Comparison of ENCODE assay signal across 10 mouse cellular contexts in genomic region chr7:121074801-121075400, GRCm38 (mm10). TPM values are rescaled to one million over a fixed set of nuclear protein-coding genes. Genes with fewer than 3 reads are reported as not detected.
A peak's percentile ranks its signal among the peaks of the same experiment; 100 is the strongest.
DNase-seq lines count a peak whose midpoint lies in the region; ATAC-seq and TF ChIP-seq lines count a peak whose summit lies in the region.
"Had no signal": no experiment of that assay in that cellular context is flagged by ENCODE, and none has a peak within 500 bp of the region (broad histone marks: within the 10 kb centered on the region; RNA-seq: fewer than 3 reads in every experiment).

No protein-coding gene starts in this region.

- no peaks in the 10 kb centered on the region for H3K9me3 ChIP-seq in heart, embryonic 16.5 days (replicated peaks; ENCODE audit: control insufficient read depth, low read length)
- H3K9me3 ChIP-seq: embryonic facial prominence, embryonic 13.5 days had no signal

- H3K27me3 ChIP-seq in heart, embryonic 16.5 days (ENCODE audit: control insufficient read depth, insufficient read depth, low read length) = 0 out of 2 replicates have a peak, but pooled peaks cover 3% of the 10 kb centered on the region
- H3K27me3 ChIP-seq: embryonic facial prominence, embryonic 13.5 days had no signal

- DNase-seq in heart, adult 18-20 months = peak; percentile 39 to 42
- no peak for DNase-seq in heart, postnatal 25 days (ENCODE audit: low spot score)
- peak; percentile 20 for DNase-seq in lung, postnatal 10 days
- no peak for DNase-seq in left cerebral cortex, adult 2 months (ENCODE audit: extremely low spot score in 1 of 2, low spot score in 2 of 2)
- DNase-seq in adrenal gland, adult 18-20 months (ENCODE audit: low spot score in 2 of 2) = no peak
- DNase-seq in adrenal gland, postnatal 14 days = no peak
- DNase-seq: left cerebral cortex, postnatal 4 days had no signal

- peaks cover 2% of the 10 kb centered on the region; the same call in 1 of the 2 replicates for H3K4me1 ChIP-seq in bone marrow, adult 2 months (ENCODE audit: control insufficient read depth, insufficient read depth, low read length)
- H3K4me1 ChIP-seq in heart, embryonic 16.5 days (ENCODE audit: control insufficient read depth, insufficient read depth, low read length) = peaks cover 20% of the 10 kb centered on the region
- H3K4me1 ChIP-seq: embryonic facial prominence, embryonic 13.5 days had no signal

- intact Hi-C loops in heart, postnatal 25 days (cut with DNase I) = loop anchor here (5.0 kb wide), 1 partner anchor 43 kb away; the partner anchor contains the start of gene Mettl9
- intact Hi-C loops in left cerebral cortex, adult 2 months (cut with DNase I) = no loop called here

- WGBS in bone marrow, adult 2 months = 34% methylated on average over 6 of the region's 6 CpGs
- WGBS in heart, embryonic 16.5 days = 39% methylated on average over 6 of the region's 6 CpGs

- peaks cover 21% of the 10 kb centered on the region for H3K36me3 ChIP-seq in heart, embryonic 16.5 days (ENCODE audit: control insufficient read depth, insufficient read depth)

- TF ChIP-seq POLR2A in bone marrow, adult 2 months (IDR thresholded peaks at IDR 0.05; ENCODE audit: borderline replicate concordance, control insufficient read depth, low read depth, low read length) = no peak

- peak; percentile 72 for ATAC-seq in heart, embryonic 16.5 days (replicated peaks; ENCODE audit: extremely low read depth, insufficient read depth, low FRiP score)

- H3K4me2 ChIP-seq in heart, embryonic 16.5 days (ENCODE audit: low read depth, low read length) = no peak overlapping the region
- H3K4me2 ChIP-seq: embryonic facial prominence, embryonic 13.5 days had no signal

- peak overlapping the region; percentile 61 for H3K27ac ChIP-seq in bone marrow, adult 2 months (ENCODE audit: control insufficient read depth, insufficient read depth, low read depth, low read length, poor library complexity)
- peak overlapping the region; percentile 43 for H3K27ac ChIP-seq in heart, embryonic 16.5 days (ENCODE audit: low read length)
- H3K27ac ChIP-seq in left cerebral cortex, adult 2 months = no peak overlapping the region
- H3K27ac ChIP-seq: embryonic facial prominence, embryonic 13.5 days had no signal

- no peak for TF ChIP-seq CTCF in bone marrow, adult 2 months (IDR thresholded peaks at IDR 0.05; ENCODE audit: control insufficient read depth, insufficient read depth, low read length)
- no peak for TF ChIP-seq CTCF in left cerebral cortex, adult 2 months (IDR thresholded peaks at IDR 0.05)

- peak overlapping the region; percentile 56 for H3K4me3 ChIP-seq in bone marrow, adult 2 months (replicated peaks; ENCODE audit: control insufficient read depth, low read depth, low read length)
- no peak overlapping the region for H3K4me3 ChIP-seq in heart, embryonic 16.5 days (ENCODE audit: low read length)
- H3K4me3 ChIP-seq in left cerebral cortex, adult 2 months = no peak overlapping the region
- H3K4me3 ChIP-seq: embryonic facial prominence, embryonic 13.5 days had no signal

- H3K9ac ChIP-seq in heart, embryonic 16.5 days (ENCODE audit: low read length) = no peak overlapping the region
- H3K9ac ChIP-seq: embryonic facial prominence, embryonic 13.5 days had no signal

RNA-seq across cellular contexts. Expression of gene Igsf6, which starts 0.5 kb away (rescaled TPM):
- total RNA-seq in heart, adult 18-20 months (2021) = 1 to 10 TPM in 1 of 2 experiments, under 1 TPM in 1; 0.89 to 1.5 TPM
- total RNA-seq in heart, postnatal 25 days (2021) = 1 to 10 TPM; 1.7 TPM
- polyA plus RNA-seq in bone marrow, adult 2 months (2011; ENCODE audit: insufficient read depth, insufficient read length, low replicate concordance, missing spikeins) = 13.4 and 51.1 TPM in 2 replicates
- 1.5 and 2.3 TPM in 2 replicates for polyA plus RNA-seq in heart, embryonic 16.5 days (2015; fragmentation: Nextera tagmentation; extraction: Ambion mirVana)
- under 1 TPM; 0.21 to 0.32 TPM for total RNA-seq in left cerebral cortex, adult 2 months (2021)
- total RNA-seq in adrenal gland, adult 18-20 months (2021) = 1 to 10 TPM; 2.5 to 4.1 TPM
- 1.2 and 2.3 TPM in 2 replicates for total RNA-seq in adrenal gland, postnatal 14 days (2021)

RNA-seq across cellular contexts. Expression of gene Otoa, which starts 6.5 kb away (rescaled TPM):
- under 1 TPM; 0.05 to 0.18 TPM for total RNA-seq in heart, adult 18-20 months (2021)
- under 1 TPM; 0.14 to 0.21 TPM for total RNA-seq in heart, postnatal 25 days (2021)
- not detected in 2 replicates for polyA plus RNA-seq in bone marrow, adult 2 months (2011; ENCODE audit: insufficient read depth, insufficient read length, low replicate concordance, missing spikeins)
- polyA plus RNA-seq in heart, embryonic 16.5 days (2015; fragmentation: Nextera tagmentation; extraction: Ambion mirVana) = 0.12 and 0.36 TPM in 2 replicates
- total RNA-seq in left cerebral cortex, adult 2 months (2021) = under 1 TPM; 0.18 to 0.37 TPM
- total RNA-seq in adrenal gland, adult 18-20 months (2021) = 1 to 10 TPM in 1 of 2 experiments, under 1 TPM in 1; 0.26 to 1.0 TPM
- 0.41 and 0.52 TPM in 2 replicates for total RNA-seq in adrenal gland, postnatal 14 days (2021)

RNA-seq across cellular contexts. Expression of gene Mettl9, which starts 40.7 kb away (rescaled TPM):
- total RNA-seq in heart, adult 18-20 months (2021) = 10 to 100 TPM; 76.9 to 98.0 TPM
- 10 to 100 TPM; 77.5 to 80.5 TPM for total RNA-seq in heart, postnatal 25 days (2021)
- polyA plus RNA-seq in bone marrow, adult 2 months (2011; ENCODE audit: insufficient read depth, insufficient read length, low replicate concordance, missing spikeins) = 22.6 and 48.1 TPM in 2 replicates
- polyA plus RNA-seq in heart, embryonic 16.5 days (2015; fragmentation: Nextera tagmentation; extraction: Ambion mirVana) = 89.3 and 92.3 TPM in 2 replicates
- total RNA-seq in left cerebral cortex, adult 2 months (2021) = 10 to 100 TPM; 81.9 to 93.1 TPM
- 100 to 1,000 TPM in 1 of 2 experiments, 10 to 100 TPM in 1; 93.2 to 111 TPM for total RNA-seq in adrenal gland, adult 18-20 months (2021)
- 104 TPM in 2 replicates for total RNA-seq in adrenal gland, postnatal 14 days (2021)

Comparison
In these comparisons a context has a peak if more than half of its experiments do, and no peak if none do; other contexts are left out.
1. DNase-seq: peak in heart, adult 18-20 months (2 of 2) and lung, postnatal 10 days (single experiment); none in heart, postnatal 25 days (single experiment), left cerebral cortex, adult 2 months (0 of 2), adrenal gland, adult 18-20 months (0 of 2) and adrenal gland, postnatal 14 days (single experiment).